Mouse (Mus musculus): ENCODE measurements around the gene Lpcat4. TPM values are rescaled to one million over a fixed set of nuclear protein-coding genes. Genes with fewer than 3 reads are reported as not detected.
"Not testable (repeated sequence)": the region's sequence is repeated elsewhere in the genome, so short reads cannot be mapped to it uniquely, and the experiment has no call there.

The Lpcat4 gene
- polyA plus RNA-seq, 1 experiment = 74.6 TPM

DNA sequence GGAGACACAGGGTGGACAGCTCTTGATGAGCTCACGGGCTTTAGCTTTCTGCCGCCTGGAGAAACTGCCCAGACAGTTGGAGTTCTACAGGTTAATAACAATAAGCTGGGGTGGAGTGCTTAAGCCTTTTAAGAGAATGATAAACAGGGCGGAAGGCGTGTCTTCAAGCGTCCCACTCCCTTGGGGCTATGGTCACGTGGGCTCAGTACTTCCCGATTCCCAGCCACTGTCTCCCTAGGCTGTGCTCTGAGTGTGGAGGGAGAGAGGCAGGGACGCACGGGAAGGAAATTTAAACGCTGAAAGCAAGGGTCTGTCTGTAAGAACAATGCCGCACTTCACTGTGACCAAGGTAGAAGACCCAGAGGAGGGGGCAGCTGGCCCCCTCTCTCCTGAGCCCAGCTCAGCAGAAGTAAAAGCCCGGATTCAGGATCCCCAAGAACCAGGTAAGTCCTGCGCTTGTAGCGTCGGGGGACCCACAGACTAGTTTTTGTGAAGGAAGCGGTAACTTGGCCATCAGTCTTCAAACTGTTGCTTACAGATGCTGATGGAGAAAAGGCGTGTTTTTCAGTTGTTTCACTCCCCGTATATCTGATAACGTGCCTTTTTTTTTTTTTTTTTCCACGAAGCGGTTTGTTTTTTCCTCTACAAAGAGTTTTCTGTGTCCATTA is 45.2 kb downstream of the Lpcat4 start:
- Histone ChIP-seq H3K36me3 (ENCODE audit: control insufficient read depth, insufficient read depth, low read length) (no peaks in the 10 kb centered on the region), H3K4me3 (ENCODE audit: control insufficient read depth, low read depth, low read length) (peak overlapping the region; percentile 25), H3K27ac (ENCODE audit: control insufficient read depth, insufficient read depth, low read depth, low read length) (no peak overlapping the region), H3K27me3 (ENCODE audit: control insufficient read depth, insufficient read depth, low read length) (no peaks in the 10 kb centered on the region), H3K4me1 (ENCODE audit: control insufficient read depth, insufficient read depth, low read length) (peaks cover 2% of the 10 kb centered on the region; the same call in 1 of the 2 replicates)
- TF ChIP-seq POLR2A (IDR thresholded peaks at IDR 0.05; ENCODE audit: control insufficient read depth, low read depth, low read length) (no peak; the same call in 1 of the 2 replicates), CTCF (IDR thresholded peaks at IDR 0.05; ENCODE audit: control insufficient read depth, insufficient read depth, insufficient replicate concordance, low read depth, low read length) (no peak)

DNA sequence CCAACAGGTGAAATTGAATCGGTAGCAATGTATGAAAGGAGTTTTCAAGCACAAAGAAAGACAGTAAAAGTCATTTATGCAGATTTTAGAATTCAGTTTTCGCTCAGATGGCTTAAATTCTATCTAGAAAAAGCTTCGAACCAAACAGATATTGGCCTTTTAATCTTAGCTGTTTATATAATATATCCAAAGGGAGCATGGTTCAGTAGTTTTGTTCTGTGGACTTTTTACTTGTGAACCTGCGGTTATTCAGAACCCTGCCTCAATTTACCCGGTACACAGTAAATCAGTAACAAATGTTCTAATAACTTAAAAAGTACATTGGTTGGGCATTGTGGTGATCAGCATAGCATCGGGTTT is 45.7 kb downstream of the Lpcat4 start:
- Histone ChIP-seq H3K4me1 (ENCODE audit: control insufficient read depth, insufficient read depth, low read length) (peaks cover 2% of the 10 kb centered on the region; the same call in 1 of the 2 replicates), H3K4me3 (ENCODE audit: control insufficient read depth, low read depth, low read length) (no peak overlapping the region), H3K27ac (ENCODE audit: control insufficient read depth, insufficient read depth, low read depth, low read length) (no peak overlapping the region), H3K36me3 (ENCODE audit: control insufficient read depth, insufficient read depth, low read length) (no peaks in the 10 kb centered on the region), H3K27me3 (ENCODE audit: control insufficient read depth, insufficient read depth, low read length) (no peaks in the 10 kb centered on the region)
- no peak for TF ChIP-seq POLR2A (IDR thresholded peaks at IDR 0.05; ENCODE audit: control insufficient read depth, low read depth, low read length)
- no peak for TF ChIP-seq CTCF (IDR thresholded peaks at IDR 0.05; ENCODE audit: control insufficient read depth, insufficient read depth, insufficient replicate concordance, low read depth, low read length)

DNA sequence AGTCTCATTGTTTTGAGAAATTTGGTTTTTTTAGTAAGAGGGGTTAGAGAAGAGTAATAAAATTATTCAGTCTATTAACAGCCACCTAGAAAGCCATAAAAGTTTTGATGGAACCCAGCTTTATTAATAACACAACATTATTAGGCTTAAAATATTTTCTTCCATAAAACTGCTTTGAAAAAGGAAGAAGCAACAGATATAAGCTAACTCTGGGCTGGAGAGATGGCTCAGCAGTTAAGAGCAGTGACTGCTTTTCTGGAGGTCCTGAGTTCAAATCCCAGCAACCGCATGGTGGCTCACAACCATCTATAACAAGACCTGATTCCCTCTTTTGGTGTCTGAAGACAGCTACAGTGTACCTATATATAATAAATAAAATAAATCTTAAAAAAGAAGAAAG is 46.8 kb downstream of the Lpcat4 start:
- not testable (repeated sequence) for H3K27me3 ChIP-seq (ENCODE audit: control insufficient read depth, insufficient read depth, low read length); H3K27ac ChIP-seq (ENCODE audit: control insufficient read depth, insufficient read depth, low read depth, low read length); H3K4me1 ChIP-seq (ENCODE audit: control insufficient read depth, insufficient read depth, low read length); H3K4me3 ChIP-seq (ENCODE audit: control insufficient read depth, low read depth, low read length); H3K36me3 ChIP-seq (ENCODE audit: control insufficient read depth, insufficient read depth, low read length)

DNA sequence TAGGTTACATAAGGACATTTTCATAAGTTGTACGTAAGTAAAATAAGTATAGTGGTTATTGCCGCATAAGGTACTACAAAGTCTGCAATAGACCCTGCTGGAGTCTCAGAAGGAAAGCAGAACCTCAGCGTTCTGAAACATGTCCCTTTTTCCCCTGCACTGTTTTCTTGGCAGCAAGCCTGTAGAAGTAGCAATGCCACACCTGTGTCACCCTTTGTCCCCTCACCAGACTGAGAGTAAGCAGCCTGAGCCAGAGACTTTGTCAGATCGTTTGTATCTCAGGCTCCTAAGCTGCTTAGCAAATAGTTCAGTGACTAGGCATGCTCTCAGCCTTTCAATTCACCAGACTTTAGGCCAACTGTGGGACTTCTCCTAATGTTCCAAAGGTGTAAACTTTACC is 47.8 kb downstream of the Lpcat4 start:
- Histone ChIP-seq H3K27me3 (ENCODE audit: control insufficient read depth, insufficient read depth, low read length) (no peaks in the 10 kb centered on the region), H3K36me3 (ENCODE audit: control insufficient read depth, insufficient read depth, low read length) (no peaks in the 10 kb centered on the region)
- no peak for TF ChIP-seq POLR2A (IDR thresholded peaks at IDR 0.05; ENCODE audit: control insufficient read depth, low read depth, low read length)
- TF ChIP-seq CTCF (IDR thresholded peaks at IDR 0.05; ENCODE audit: control insufficient read depth, insufficient read depth, insufficient replicate concordance, low read depth, low read length) = no peak

DNA sequence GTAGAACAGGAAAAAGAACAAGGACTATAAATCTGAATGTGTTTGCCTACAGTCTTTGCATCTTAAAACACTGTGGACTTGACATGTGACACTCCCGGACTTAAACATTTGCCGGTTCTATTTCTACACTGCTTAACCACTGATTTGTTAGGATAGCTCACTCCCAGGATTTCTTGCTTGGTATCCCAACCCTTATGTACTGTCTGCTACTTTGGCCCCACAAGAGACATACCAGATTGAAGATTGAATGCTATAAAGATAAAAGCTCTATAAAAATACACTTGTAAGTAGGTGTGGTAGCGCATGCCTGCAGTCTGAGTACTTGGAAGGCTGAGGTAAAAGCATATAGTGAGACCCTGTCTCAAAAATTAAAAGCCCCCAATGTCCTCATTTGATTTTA is 50.2 kb downstream of the Lpcat4 start:
- Histone ChIP-seq H3K27me3 (ENCODE audit: control insufficient read depth, insufficient read depth, low read length) (no peaks in the 10 kb centered on the region), H3K27ac (ENCODE audit: control insufficient read depth, insufficient read depth, low read depth, low read length) (no peak overlapping the region), H3K4me1 (ENCODE audit: control insufficient read depth, insufficient read depth, low read length) (peaks cover 2% of the 10 kb centered on the region; the same call in 1 of the 2 replicates), H3K4me3 (ENCODE audit: control insufficient read depth, low read depth, low read length) (no peak overlapping the region), H3K36me3 (ENCODE audit: control insufficient read depth, insufficient read depth, low read length) (no peaks in the 10 kb centered on the region)
- TF ChIP-seq CTCF (IDR thresholded peaks at IDR 0.05; ENCODE audit: control insufficient read depth, insufficient read depth, insufficient replicate concordance, low read depth, low read length) (no peak), POLR2A (IDR thresholded peaks at IDR 0.05; ENCODE audit: control insufficient read depth, low read depth, low read length) (no peak)

More for the DNA sequence above, 47.8 kb downstream of the Lpcat4 start:
- Histone ChIP-seq H3K4me3 (ENCODE audit: control insufficient read depth, low read depth, low read length) (no peak overlapping the region), H3K27ac (ENCODE audit: control insufficient read depth, insufficient read depth, low read depth, low read length) (no peak overlapping the region), H3K4me1 (ENCODE audit: control insufficient read depth, insufficient read depth, low read length) (peaks cover 2% of the 10 kb centered on the region; the same call in 1 of the 2 replicates)

DNA sequence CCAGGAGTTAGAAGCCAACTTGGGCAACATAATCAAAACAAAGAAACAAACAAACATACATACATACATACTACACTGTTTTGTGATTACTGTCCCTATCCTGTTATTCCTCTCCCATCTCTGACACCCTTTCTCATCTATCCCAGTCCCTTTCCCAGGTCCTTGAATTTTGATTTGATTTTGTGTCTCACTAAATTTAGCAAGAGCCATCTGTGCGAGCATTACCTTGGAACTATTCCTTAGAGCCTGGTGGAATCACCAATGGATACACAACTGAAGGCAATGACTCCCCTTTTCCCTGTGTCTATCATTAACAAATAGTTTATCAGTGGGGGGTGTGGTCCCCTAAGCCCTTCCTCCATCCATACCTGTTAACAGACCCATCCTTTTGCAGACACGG is 53.6 kb downstream of the Lpcat4 start:
- no peaks in the 10 kb centered on the region for H3K36me3 ChIP-seq (ENCODE audit: control insufficient read depth, insufficient read depth, low read length)
- H3K4me3 ChIP-seq (ENCODE audit: control insufficient read depth, low read depth, low read length) = no peak overlapping the region
- no peak overlapping the region for H3K27ac ChIP-seq (ENCODE audit: control insufficient read depth, insufficient read depth, low read depth, low read length)
- TF ChIP-seq POLR2A (IDR thresholded peaks at IDR 0.05; ENCODE audit: control insufficient read depth, low read depth, low read length) (no peak), CTCF (IDR thresholded peaks at IDR 0.05; ENCODE audit: control insufficient read depth, insufficient read depth, insufficient replicate concordance, low read depth, low read length) (no peak)
- no peaks in the 10 kb centered on the region for H3K4me1 ChIP-seq (ENCODE audit: control insufficient read depth, insufficient read depth, low read length)
- no peaks in the 10 kb centered on the region for H3K27me3 ChIP-seq (ENCODE audit: control insufficient read depth, insufficient read depth, low read length)

DNA sequence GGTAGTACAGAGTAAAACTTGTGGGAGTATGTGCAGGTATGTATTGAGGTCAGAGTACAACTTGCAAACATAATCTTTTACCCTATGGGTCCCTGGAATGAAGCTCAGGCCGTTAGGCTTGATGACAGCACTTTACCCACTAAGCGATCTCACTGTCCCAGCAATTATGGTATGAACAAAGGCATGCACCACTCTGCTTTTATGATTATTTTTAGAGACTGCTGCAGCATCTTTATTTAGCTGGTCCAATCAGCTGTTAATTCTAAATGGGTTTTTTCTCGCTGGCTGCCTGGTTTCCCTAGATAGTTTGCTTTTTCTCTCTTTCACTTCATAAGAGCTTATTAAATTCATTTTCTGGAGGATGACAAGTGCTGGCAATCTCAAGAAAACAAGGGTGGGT is 56.9 kb downstream of the Lpcat4 start:
- no peaks in the 10 kb centered on the region for H3K27me3 ChIP-seq (ENCODE audit: control insufficient read depth, insufficient read depth, low read length)
- TF ChIP-seq POLR2A (IDR thresholded peaks at IDR 0.05; ENCODE audit: control insufficient read depth, low read depth, low read length) (no peak), CTCF (IDR thresholded peaks at IDR 0.05; ENCODE audit: control insufficient read depth, insufficient read depth, insufficient replicate concordance, low read depth, low read length) (no peak)
- no peaks in the 10 kb centered on the region for H3K4me1 ChIP-seq (ENCODE audit: control insufficient read depth, insufficient read depth, low read length)

More for the DNA sequence above, 56.9 kb downstream of the Lpcat4 start:
- no peak overlapping the region for H3K4me3 ChIP-seq (ENCODE audit: control insufficient read depth, low read depth, low read length)
- H3K36me3 ChIP-seq (ENCODE audit: control insufficient read depth, insufficient read depth, low read length) = no peaks in the 10 kb centered on the region
- H3K27ac ChIP-seq (ENCODE audit: control insufficient read depth, insufficient read depth, low read depth, low read length) = no peak overlapping the region

Other genes starting within 250 kb of the Lpcat4 start
- not detected in 2 replicates for gene Olfr1309, start 249.2 kb upstream of the Lpcat4 start, polyA plus RNA-seq (2012; rRNA removed)
- not detected in 2 replicates for gene Olfr1310, start 226.8 kb upstream of the Lpcat4 start, polyA plus RNA-seq (2012; rRNA removed)
- not detected in 2 replicates for gene Olfr1311, start 215.1 kb upstream of the Lpcat4 start, polyA plus RNA-seq (2012; rRNA removed)
- gene Olfr1312, start 189.2 kb upstream of the Lpcat4 start, polyA plus RNA-seq (2012; rRNA removed) = not detected in 2 replicates
- gene Olfr1313, start 161.6 kb upstream of the Lpcat4 start, polyA plus RNA-seq (2012; rRNA removed) = not detected in 2 replicates
- gene Olfr1314, start 142.7 kb upstream of the Lpcat4 start, polyA plus RNA-seq (2012; rRNA removed) = not detected in 2 replicates
- not detected in 2 replicates for gene Olfr1315-ps1, start 124.0 kb upstream of the Lpcat4 start, polyA plus RNA-seq (2012; rRNA removed)
- gene Olfr1316, start 104.5 kb upstream of the Lpcat4 start, polyA plus RNA-seq (2012; rRNA removed) = not detected in 2 replicates
- gene Olfr1317, start 99.1 kb upstream of the Lpcat4 start, polyA plus RNA-seq (2012; rRNA removed) = not detected in 2 replicates
- not detected in 2 replicates for gene Olfr1318, start 85.3 kb upstream of the Lpcat4 start, polyA plus RNA-seq (2012; rRNA removed)
- gene Nutm1, start 19.8 kb downstream of the Lpcat4 start, polyA plus RNA-seq (2012; rRNA removed) = 22.6 and 23.7 TPM in 2 replicates
- 108 and 121 TPM in 2 replicates for gene Nop10, start 22.5 kb downstream of the Lpcat4 start, polyA plus RNA-seq (2012; rRNA removed)
- gene Slc12a6, start 26.4 kb downstream of the Lpcat4 start, polyA plus RNA-seq (2012; rRNA removed) = 28.8 and 34.1 TPM in 2 replicates
- not detected in 2 replicates for gene Gm21985, start 26.8 kb downstream of the Lpcat4 start, polyA plus RNA-seq (2012; rRNA removed)
- 105 and 118 TPM in 2 replicates for gene Emc4, start 128.6 kb downstream of the Lpcat4 start, polyA plus RNA-seq (2012; rRNA removed)
- 0.78 and 1.1 TPM in 2 replicates for gene Katnbl1, start 139.7 kb downstream of the Lpcat4 start, polyA plus RNA-seq (2012; rRNA removed)
- 8.2 and 10.6 TPM in 2 replicates for gene Emc7, start 215.5 kb downstream of the Lpcat4 start, polyA plus RNA-seq (2012; rRNA removed)
- gene Chrm5, start 241.3 kb downstream of the Lpcat4 start, polyA plus RNA-seq (2012; rRNA removed) = 0.18 TPM in 1 of 2 replicates, not detected in the other